Mouse (Mus musculus): ENCODE data around the gene Tmtc2. TPM values are rescaled to one million over a fixed set of nuclear protein-coding genes. Genes with fewer than 3 reads are reported as not detected.

Gene Tmtc2
- polyA plus RNA-seq, 1 experiment from 2014 or later, result 0.76 TPM

- WGBS (ENCODE audit: insufficient replicate concordance), result 83% methylated on average over 2 of the region's 2 CpGs
- H3K36me3 ChIP-seq (ENCODE audit: control insufficient read depth, insufficient read depth), result no peaks in the 10 kb centered on the region
- no peak overlapping the region for H3K4me3 ChIP-seq (ENCODE audit: low read depth, low read length)
- no peak overlapping the region for H3K27ac ChIP-seq (ENCODE audit: low read length)
- H3K9me3 ChIP-seq (replicated peaks; ENCODE audit: control insufficient read depth, low read length), result no peaks in the 10 kb centered on the region
- H3K4me1 ChIP-seq (ENCODE audit: control insufficient read depth, low read depth, low read length), result no peaks in the 10 kb centered on the region
- no peaks in the 10 kb centered on the region for H3K27me3 ChIP-seq (ENCODE audit: control insufficient read depth, insufficient read depth, low read depth, low read length)
- no peak for ATAC-seq (ENCODE audit: low read depth)
- H3K4me2 ChIP-seq (ENCODE audit: low read depth, low read length), result no peak overlapping the region
- no peak overlapping the region for H3K9ac ChIP-seq (ENCODE audit: low read depth, low read length)
Measured at GRCm38 (mm10) chr10:105228623-105229022, 345.6 kb downstream of the Tmtc2 start.

- H3K9me3 ChIP-seq (replicated peaks; ENCODE audit: control insufficient read depth, low read length), result no peaks in the 10 kb centered on the region
- no peak for ATAC-seq (ENCODE audit: low read depth)
- no peaks in the 10 kb centered on the region for H3K4me1 ChIP-seq (ENCODE audit: control insufficient read depth, low read depth, low read length)
- WGBS (ENCODE audit: insufficient replicate concordance), result 66% methylated on average over 5 of the region's 5 CpGs
- no peak overlapping the region for H3K27ac ChIP-seq (ENCODE audit: low read length)
- no peaks in the 10 kb centered on the region for H3K36me3 ChIP-seq (ENCODE audit: control insufficient read depth, insufficient read depth)
- no peaks in the 10 kb centered on the region for H3K27me3 ChIP-seq (ENCODE audit: control insufficient read depth, insufficient read depth, low read depth, low read length)
- no peak overlapping the region for H3K4me2 ChIP-seq (ENCODE audit: low read depth, low read length)
- H3K9ac ChIP-seq (ENCODE audit: low read depth, low read length), result no peak overlapping the region
- no peak overlapping the region for H3K4me3 ChIP-seq (ENCODE audit: low read depth, low read length)
Measured at GRCm38 (mm10) chr10:105227631-105228030, 346.6 kb downstream of the Tmtc2 start.

DNA sequence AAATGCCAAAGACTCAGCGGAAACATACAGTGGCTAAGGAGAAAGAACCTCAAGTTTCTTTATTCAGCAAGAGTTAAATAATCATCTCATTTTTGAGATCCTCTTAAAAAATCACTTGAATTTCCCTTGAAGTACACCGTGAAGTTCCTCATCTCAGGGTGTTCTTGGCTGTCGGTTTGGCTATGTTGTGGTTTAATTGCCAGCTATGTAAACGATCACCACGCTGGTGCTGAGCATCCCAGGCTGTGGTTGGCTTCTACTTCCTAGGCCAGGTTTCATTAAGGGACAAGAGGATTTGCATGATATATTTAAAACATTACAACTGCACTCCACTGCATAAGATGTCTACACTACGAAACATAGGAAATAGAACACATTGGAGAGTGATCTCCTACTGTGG, 348.5 kb downstream of the Tmtc2 start:
- no peak for ATAC-seq (ENCODE audit: low read depth)
- no peak overlapping the region for H3K27ac ChIP-seq (ENCODE audit: low read length)
- no peaks in the 10 kb centered on the region for H3K36me3 ChIP-seq (ENCODE audit: control insufficient read depth, insufficient read depth)
- H3K9ac ChIP-seq (ENCODE audit: low read depth, low read length), result no peak overlapping the region
- no peak overlapping the region for H3K4me3 ChIP-seq (ENCODE audit: low read depth, low read length)
- H3K27me3 ChIP-seq (ENCODE audit: control insufficient read depth, insufficient read depth, low read depth, low read length), result no peaks in the 10 kb centered on the region
- H3K4me2 ChIP-seq (ENCODE audit: low read depth, low read length), result no peak overlapping the region
- H3K9me3 ChIP-seq (replicated peaks; ENCODE audit: control insufficient read depth, low read length), result no peaks in the 10 kb centered on the region
- 66% methylated on average over 6 of the region's 6 CpGs for WGBS (ENCODE audit: insufficient replicate concordance)
- no peaks in the 10 kb centered on the region for H3K4me1 ChIP-seq (ENCODE audit: control insufficient read depth, low read depth, low read length)

- no peaks in the 10 kb centered on the region for H3K9me3 ChIP-seq (replicated peaks; ENCODE audit: control insufficient read depth, low read length)
- 30% methylated on average over 5 of the region's 5 CpGs for WGBS (ENCODE audit: insufficient replicate concordance)
- H3K36me3 ChIP-seq (ENCODE audit: control insufficient read depth, insufficient read depth), result no peaks in the 10 kb centered on the region
- H3K27ac ChIP-seq (ENCODE audit: low read length), result no peak overlapping the region
- ATAC-seq (ENCODE audit: low read depth), result peak; percentile 70
- no peak overlapping the region for H3K4me3 ChIP-seq (ENCODE audit: low read depth, low read length)
- H3K4me1 ChIP-seq (ENCODE audit: control insufficient read depth, low read depth, low read length), result no peaks in the 10 kb centered on the region
- H3K27me3 ChIP-seq (ENCODE audit: control insufficient read depth, insufficient read depth, low read depth, low read length), result no peaks in the 10 kb centered on the region
- no peak overlapping the region for H3K9ac ChIP-seq (ENCODE audit: low read depth, low read length)
- H3K4me2 ChIP-seq (ENCODE audit: low read depth, low read length), result no peak overlapping the region
Measured at GRCm38 (mm10) chr10:105222904-105223303, 351.3 kb downstream of the Tmtc2 start.

- Histone ChIP-seq H3K36me3 (ENCODE audit: control insufficient read depth, insufficient read depth) (no peaks in the 10 kb centered on the region), H3K4me1 (ENCODE audit: control insufficient read depth, low read depth, low read length) (no peaks in the 10 kb centered on the region), H3K9me3 (replicated peaks; ENCODE audit: control insufficient read depth, low read length) (no peaks in the 10 kb centered on the region), H3K4me3 (ENCODE audit: low read depth, low read length) (no peak overlapping the region), H3K27ac (ENCODE audit: low read length) (no peak overlapping the region), H3K9ac (ENCODE audit: low read depth, low read length) (no peak overlapping the region), H3K4me2 (ENCODE audit: low read depth, low read length) (no peak overlapping the region), H3K27me3 (ENCODE audit: control insufficient read depth, insufficient read depth, low read depth, low read length) (no peaks in the 10 kb centered on the region)
- WGBS (ENCODE audit: insufficient replicate concordance), result 72% methylated on average over 10 of the region's 10 CpGs
- ATAC-seq (ENCODE audit: low read depth), result no peak
Measured at GRCm38 (mm10) chr10:105201491-105201890, 372.8 kb downstream of the Tmtc2 start.

DNA sequence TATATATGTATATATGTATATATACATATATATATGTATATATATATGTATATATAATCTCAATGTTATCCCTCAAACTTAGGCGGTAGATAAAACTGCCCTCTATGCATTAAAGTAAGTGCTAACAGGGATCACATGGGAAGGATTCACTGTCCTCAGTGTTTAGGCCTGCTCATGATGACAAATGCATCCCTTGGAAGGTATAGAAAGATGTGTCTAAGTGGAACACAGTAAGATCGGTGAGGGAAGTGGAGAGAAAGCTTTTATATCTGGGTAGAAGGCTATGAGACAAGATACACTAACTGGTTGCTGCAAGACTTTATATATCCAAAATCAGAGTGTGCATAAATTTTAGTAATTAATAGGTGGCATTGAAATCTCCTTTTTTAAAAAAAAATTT, 373.6 kb downstream of the Tmtc2 start:
- no peak overlapping the region for H3K4me3 ChIP-seq (ENCODE audit: low read depth, low read length)
- H3K4me1 ChIP-seq (ENCODE audit: control insufficient read depth, low read depth, low read length), result no peaks in the 10 kb centered on the region
- ATAC-seq (ENCODE audit: low read depth), result no peak
- H3K27ac ChIP-seq (ENCODE audit: low read length), result no peak overlapping the region
- 75% methylated on average over 2 of the region's 2 CpGs for WGBS (ENCODE audit: insufficient replicate concordance)
- no peak overlapping the region for H3K4me2 ChIP-seq (ENCODE audit: low read depth, low read length)
- no peaks in the 10 kb centered on the region for H3K36me3 ChIP-seq (ENCODE audit: control insufficient read depth, insufficient read depth)
- no peaks in the 10 kb centered on the region for H3K27me3 ChIP-seq (ENCODE audit: control insufficient read depth, insufficient read depth, low read depth, low read length)
- no peaks in the 10 kb centered on the region for H3K9me3 ChIP-seq (replicated peaks; ENCODE audit: control insufficient read depth, low read length)
- no peak overlapping the region for H3K9ac ChIP-seq (ENCODE audit: low read depth, low read length)

DNA sequence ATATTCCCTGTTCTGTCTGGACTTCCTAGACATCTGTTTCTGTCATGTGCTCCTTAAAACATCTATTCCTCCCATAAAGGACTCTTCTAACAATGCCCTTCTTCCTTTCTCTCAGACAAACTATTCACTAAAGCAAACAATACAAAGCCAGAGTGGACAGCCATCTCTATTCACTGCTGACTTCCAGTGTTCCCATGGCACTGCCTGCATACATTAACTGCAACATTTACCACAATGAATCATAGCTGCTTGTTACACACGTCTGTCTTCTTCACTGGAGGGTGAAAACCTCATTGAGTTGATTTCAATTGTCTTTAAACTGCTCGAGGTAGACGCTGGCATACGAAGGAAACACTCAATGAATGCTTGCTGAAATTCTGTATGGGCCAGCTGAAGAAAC, 374.2 kb downstream of the Tmtc2 start:
- no peak overlapping the region for H3K4me2 ChIP-seq (ENCODE audit: low read depth, low read length)
- no peak overlapping the region for H3K9ac ChIP-seq (ENCODE audit: low read depth, low read length)
- no peak overlapping the region for H3K4me3 ChIP-seq (ENCODE audit: low read depth, low read length)
- H3K27ac ChIP-seq (ENCODE audit: low read length), result no peak overlapping the region
- no peaks in the 10 kb centered on the region for H3K36me3 ChIP-seq (ENCODE audit: control insufficient read depth, insufficient read depth)
- no peaks in the 10 kb centered on the region for H3K9me3 ChIP-seq (replicated peaks; ENCODE audit: control insufficient read depth, low read length)
- no peak for ATAC-seq (ENCODE audit: low read depth)
- WGBS (ENCODE audit: insufficient replicate concordance), result 35% methylated on average over 4 of the region's 4 CpGs
- no peaks in the 10 kb centered on the region for H3K27me3 ChIP-seq (ENCODE audit: control insufficient read depth, insufficient read depth, low read depth, low read length)
- no peaks in the 10 kb centered on the region for H3K4me1 ChIP-seq (ENCODE audit: control insufficient read depth, low read depth, low read length)

- WGBS (ENCODE audit: insufficient replicate concordance), result 71% methylated on average over 5 of the region's 5 CpGs
- Histone ChIP-seq H3K9me3 (replicated peaks; ENCODE audit: control insufficient read depth, low read length) (no peaks in the 10 kb centered on the region), H3K4me1 (ENCODE audit: control insufficient read depth, low read depth, low read length) (no peaks in the 10 kb centered on the region), H3K27me3 (ENCODE audit: control insufficient read depth, insufficient read depth, low read depth, low read length) (no peaks in the 10 kb centered on the region), H3K4me2 (ENCODE audit: low read depth, low read length) (no peak overlapping the region), H3K36me3 (ENCODE audit: control insufficient read depth, insufficient read depth) (no peaks in the 10 kb centered on the region), H3K9ac (ENCODE audit: low read depth, low read length) (no peak overlapping the region), H3K27ac (ENCODE audit: low read length) (no peak overlapping the region), H3K4me3 (ENCODE audit: low read depth, low read length) (no peak overlapping the region)
- no peak for ATAC-seq (ENCODE audit: low read depth)
Measured at GRCm38 (mm10) chr10:105199515-105199914, 374.7 kb downstream of the Tmtc2 start.

- Histone ChIP-seq H3K27me3 (ENCODE audit: control insufficient read depth, insufficient read depth, low read depth, low read length) (no peaks in the 10 kb centered on the region), H3K27ac (ENCODE audit: low read length) (no peak overlapping the region), H3K4me2 (ENCODE audit: low read depth, low read length) (no peak overlapping the region), H3K9ac (ENCODE audit: low read depth, low read length) (no peak overlapping the region), H3K9me3 (replicated peaks; ENCODE audit: control insufficient read depth, low read length) (no peaks in the 10 kb centered on the region), H3K4me1 (ENCODE audit: control insufficient read depth, low read depth, low read length) (no peaks in the 10 kb centered on the region), H3K36me3 (ENCODE audit: control insufficient read depth, insufficient read depth) (no peaks in the 10 kb centered on the region), H3K4me3 (ENCODE audit: low read depth, low read length) (no peak overlapping the region)
- WGBS (ENCODE audit: insufficient replicate concordance), result 61% methylated on average over 2 of the region's 2 CpGs
- ATAC-seq (ENCODE audit: low read depth), result no peak
Measured at GRCm38 (mm10) chr10:105195377-105195776, 378.9 kb downstream of the Tmtc2 start.
